Mouse (Mus musculus): ENCODE measurements around the gene Prom1.

DNA sequence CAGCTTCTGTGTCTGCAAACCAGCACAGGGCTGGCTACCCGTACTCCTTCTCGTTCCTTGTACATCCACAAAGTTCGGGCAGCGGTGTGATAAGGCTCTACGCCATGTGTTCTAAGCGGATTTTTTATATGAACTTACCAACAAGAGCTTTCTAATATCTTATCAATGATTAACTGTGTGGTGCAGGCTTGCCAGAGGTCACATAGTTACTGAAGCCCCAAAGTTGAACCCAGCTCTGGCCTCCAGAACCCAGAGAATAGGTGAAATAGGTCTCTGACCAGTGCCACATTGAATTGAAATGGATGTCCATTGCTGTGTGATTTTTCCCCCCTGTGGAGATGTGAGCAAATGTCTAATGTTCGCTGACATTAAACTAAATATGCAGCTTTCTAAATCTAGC is 1.3 kb upstream of the Prom1 start:
- TF ChIP-seq ZKSCAN1 (IDR thresholded peaks at IDR 0.05; ENCODE audit: low read depth, low read length) (no peak), USF2 (IDR thresholded peaks at IDR 0.05; ENCODE audit: borderline replicate concordance in 1 of 2, insufficient read depth in 1 of 2, low read depth in 1 of 2, low read length in 2 of 2) (no peak), POLR2A (IDR thresholded peaks at IDR 0.05; ENCODE audit: control insufficient read depth in 1 of 2, insufficient read depth in 1 of 2, low read depth in 1 of 2, low read length in 2 of 2, poor library complexity in 1 of 2) (no peak), USF1 (IDR thresholded peaks at IDR 0.05; ENCODE audit: low read depth, low read length) (no peak), POLR2AphosphoS2 (IDR thresholded peaks at IDR 0.05; ENCODE audit: low read length) (no peak), CHD2 (IDR thresholded peaks at IDR 0.05; ENCODE audit: low read length) (no peak), EP300 (IDR thresholded peaks at IDR 0.05; ENCODE audit: low read depth in 1 of 2, low read length in 2 of 2) (no peak), CTCF (IDR thresholded peaks at IDR 0.05 in 2 of 3, conservative IDR thresholded peaks at IDR 0.05 in 1 of 3; ENCODE audit: control insufficient read depth in 1 of 3, insufficient read depth in 1 of 3, low read depth in 2 of 3, low read length in 3 of 3, poor library complexity in 1 of 3, severe bottlenecking in 1 of 3) (no peak), TCF12 (IDR thresholded peaks at IDR 0.05; ENCODE audit: low read depth, low read length) (no peak), ZC3H11A (IDR thresholded peaks at IDR 0.05; ENCODE audit: low read depth, low read length) (no peak), MAX (IDR thresholded peaks at IDR 0.05; ENCODE audit: low read length) (no peak), JUND (IDR thresholded peaks at IDR 0.05; ENCODE audit: low read depth, low read length) (no peak), CHD1 (IDR thresholded peaks at IDR 0.05; ENCODE audit: low read depth, low read length) (no peak), BHLHE40 (IDR thresholded peaks at IDR 0.05; ENCODE audit: borderline replicate concordance, low read depth, low read length) (no peak)
